Mouse (Mus musculus): ENCODE results near the gene Olfr193.

GRCm38 (mm10) chr16:59130740-59131139 lies 19.1 kb upstream of the Olfr193 start:
- TF ChIP-seq POLR2A (IDR thresholded peaks at IDR 0.05; ENCODE audit: extremely low read depth, insufficient read depth, low read length) = no peak
- no peak for TF ChIP-seq CTCF (IDR thresholded peaks at IDR 0.05; ENCODE audit: extremely low read depth, insufficient read depth, low read length)

All from cortical plate, adult 2 months (tissue).